Mouse (Mus musculus) kidney, adult 18-20 months (tissue): ENCODE data around the gene Cap2.

Experiments used
- DNase-seq: peaks from one replicate; pipeline ENCODE4 v3.0.0; 2021

The Cap2 gene

DNA sequence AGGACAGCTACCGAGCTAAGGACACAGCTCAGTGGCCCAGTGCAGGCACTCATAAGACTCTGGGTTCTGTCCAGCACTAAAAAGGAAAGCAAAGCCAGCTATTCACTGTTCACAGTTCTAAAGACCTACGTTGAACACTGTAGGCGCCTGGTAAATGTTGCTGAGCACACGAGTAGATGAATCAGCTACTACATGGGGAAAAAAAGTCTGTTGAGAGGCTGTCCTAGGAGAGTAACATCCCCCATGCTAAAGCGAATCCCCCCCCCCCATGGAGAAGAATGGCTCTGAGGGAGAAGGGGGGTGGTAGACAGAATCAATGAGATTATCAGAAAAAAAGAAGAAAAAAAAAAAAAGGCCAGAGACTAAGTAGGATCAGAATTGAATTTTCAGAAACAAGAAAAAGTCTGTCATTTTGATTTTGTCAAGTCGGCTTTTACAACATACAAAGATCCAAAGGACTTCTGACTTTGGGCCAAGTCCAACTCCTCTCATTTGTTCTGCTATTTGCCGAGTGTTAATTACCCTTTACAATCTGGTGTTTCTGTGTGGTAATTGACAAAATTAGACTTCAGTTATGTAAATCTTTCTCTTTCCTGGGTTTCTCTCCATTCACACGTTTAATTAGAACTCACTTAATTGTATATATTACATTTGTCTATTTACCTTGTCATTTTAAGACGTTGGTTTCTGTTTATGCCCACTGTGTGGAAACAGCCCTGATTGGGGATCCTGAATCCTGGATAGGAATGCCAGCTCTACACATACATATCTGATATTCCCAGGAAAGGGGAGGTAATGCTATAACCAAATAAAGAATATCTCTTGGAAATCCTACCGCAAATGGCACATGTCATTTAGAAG, 139.2 kb downstream of the Cap2 start:
- DNase-seq: no peak

DNA sequence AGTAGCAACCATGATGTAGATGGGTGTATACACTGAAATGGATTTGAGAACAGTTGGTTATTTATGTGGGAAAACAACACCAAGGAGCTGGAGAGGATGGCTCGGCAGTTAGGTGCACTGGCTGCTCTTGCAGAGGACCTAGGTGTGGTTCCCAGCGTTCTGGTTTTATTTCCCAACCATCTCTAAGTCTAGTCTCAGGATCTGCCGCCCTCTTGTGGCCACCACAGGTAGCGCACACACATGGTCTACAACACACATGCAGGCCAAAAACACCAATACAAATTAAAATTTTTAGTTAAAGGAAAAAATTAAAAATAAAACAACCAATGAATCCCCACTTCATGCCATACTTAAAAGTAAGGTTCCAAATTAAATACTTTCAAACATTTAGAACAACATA, 140.7 kb downstream of the Cap2 start:
- DNase-seq: no peak

DNA sequence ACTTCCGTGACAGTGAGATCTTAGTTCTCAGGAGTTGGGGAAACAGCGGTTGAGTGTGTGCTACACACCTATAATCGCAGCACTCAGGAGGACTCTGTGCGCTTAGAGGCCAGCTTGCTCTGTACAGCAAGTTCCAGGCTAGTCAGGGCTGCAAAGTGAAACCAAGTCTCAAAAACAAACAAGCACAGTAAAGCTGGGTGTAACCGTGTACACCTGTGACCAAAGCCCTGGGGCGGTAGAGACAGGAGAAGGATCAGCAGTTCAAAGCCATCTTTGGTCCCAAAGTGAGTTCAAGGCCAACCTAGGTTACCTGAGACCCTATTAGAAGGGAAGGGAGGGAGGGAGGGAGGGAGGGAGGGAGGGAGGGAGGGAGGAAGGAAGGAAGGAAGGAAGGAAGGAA, 142.5 kb downstream of the Cap2 start:
- DNase-seq: no peak

DNA sequence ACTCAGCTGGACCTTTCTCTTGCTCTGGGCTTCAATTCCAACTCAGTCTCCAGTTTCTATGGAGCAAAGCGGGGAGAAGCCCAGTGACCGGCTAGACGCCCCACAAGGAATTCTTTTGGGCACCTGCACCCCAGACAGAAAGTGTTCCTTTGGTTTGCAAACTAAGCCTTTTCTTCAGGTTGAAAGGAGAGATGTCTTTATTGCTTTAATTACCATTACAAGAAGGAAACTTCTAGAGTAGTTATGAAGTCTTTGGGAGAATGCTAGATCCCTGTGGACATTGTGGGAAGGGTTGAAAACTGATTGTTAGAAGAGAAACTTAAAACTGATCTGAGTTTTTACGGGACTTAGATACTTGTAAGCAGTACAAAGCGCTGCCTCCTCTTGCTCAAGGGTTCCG, 143.8 kb downstream of the Cap2 start:
- DNase-seq: no peak

DNA sequence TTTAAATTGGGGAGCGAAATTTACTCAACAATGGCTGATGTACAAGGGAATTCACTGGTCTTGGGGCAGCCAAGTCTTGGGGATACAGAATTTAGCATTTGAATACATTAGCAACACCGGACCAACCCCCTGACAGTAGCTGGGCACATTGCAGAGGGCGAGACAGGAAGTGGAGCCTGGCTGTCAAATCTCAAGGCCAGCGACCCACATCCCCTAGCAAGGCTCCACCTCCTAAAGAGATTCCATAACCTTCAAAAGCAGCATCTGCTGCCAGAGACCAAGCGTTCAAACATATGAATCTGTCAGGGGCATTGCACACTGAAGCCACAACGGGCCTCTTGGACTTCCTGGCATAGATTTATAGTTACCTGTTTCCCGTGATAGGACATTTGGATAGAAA, 150.2 kb downstream of the Cap2 start:
- no peak for DNase-seq

DNA sequence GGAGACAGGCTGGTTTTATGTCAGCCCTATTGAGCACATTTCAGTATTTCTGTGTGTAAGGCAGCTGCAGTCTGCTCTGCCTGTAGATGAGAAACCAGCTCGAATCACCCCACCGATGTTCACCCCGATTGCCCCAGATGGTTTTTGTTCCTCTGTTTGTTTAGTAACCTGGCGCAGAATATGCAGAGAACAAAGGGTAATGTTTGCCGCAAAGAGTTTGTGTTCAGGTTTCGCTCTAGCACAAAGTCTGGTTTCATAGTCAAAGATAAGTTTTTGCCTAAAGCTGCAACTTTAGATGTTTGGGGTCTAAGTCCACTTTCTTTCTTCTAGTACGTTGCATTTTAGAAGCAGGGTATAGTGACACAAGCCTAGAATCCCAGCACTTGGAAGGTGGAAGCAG, 151.0 kb downstream of the Cap2 start:
- no peak for DNase-seq

DNA sequence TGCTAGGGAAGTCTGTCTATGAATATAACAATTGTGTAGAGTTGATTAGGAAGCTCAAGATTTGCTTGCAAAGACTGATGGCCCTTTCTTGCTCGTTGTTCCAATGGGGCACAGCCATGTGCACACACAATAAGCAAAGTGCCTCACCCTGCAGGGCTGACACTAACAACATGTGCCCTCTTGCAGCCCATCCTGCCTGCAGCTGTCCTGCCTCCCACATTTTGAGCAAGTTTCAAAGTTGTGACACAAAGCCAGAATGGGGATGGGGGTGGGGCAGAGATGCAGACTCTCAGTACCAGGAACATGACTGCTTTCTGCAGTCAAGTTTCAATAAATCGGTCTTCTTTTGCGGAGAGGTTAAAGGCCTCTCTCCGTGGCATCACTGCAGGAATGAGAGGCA, 152.0 kb downstream of the Cap2 start:
- DNase-seq: no peak

DNA sequence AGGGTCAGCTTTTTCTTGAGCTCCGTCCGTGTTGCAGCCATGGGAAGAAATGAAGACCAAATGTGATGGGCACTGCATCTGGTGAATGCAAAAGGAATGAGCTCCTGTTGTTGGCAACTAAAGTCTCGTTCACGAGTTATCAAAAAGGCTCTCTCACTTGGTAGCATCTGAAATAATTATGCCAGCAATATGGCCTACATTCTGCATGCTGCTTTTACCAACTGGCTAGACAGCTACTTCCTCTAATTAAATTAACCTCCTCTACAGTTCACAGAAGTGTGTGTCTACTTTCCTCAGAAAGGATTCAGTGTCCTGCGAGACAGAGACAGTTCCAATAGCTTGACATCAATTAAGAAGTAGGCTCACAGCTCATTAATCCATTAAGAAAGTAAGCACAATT, 152.9 kb downstream of the Cap2 start:
- no peak for DNase-seq

DNA sequence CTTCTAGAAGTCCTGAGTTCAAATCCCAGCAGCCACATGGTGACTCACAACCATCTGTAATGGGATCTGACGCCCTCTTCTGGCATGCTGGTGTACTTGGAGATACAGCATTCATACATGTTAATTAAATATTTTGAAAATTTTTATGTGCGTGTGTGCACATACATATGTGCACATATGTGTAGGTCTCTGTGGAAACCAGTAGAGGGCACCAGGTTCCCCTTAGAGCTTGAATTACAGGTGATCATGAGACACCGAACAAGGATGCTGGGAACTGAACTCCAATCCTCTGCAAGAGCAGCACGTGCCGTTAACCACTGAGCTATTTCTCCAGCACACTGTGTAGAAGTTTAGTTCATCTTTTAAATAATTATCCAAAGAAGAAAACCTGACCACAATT, 157.6 kb downstream of the Cap2 start:
- DNase-seq: no peak

DNA sequence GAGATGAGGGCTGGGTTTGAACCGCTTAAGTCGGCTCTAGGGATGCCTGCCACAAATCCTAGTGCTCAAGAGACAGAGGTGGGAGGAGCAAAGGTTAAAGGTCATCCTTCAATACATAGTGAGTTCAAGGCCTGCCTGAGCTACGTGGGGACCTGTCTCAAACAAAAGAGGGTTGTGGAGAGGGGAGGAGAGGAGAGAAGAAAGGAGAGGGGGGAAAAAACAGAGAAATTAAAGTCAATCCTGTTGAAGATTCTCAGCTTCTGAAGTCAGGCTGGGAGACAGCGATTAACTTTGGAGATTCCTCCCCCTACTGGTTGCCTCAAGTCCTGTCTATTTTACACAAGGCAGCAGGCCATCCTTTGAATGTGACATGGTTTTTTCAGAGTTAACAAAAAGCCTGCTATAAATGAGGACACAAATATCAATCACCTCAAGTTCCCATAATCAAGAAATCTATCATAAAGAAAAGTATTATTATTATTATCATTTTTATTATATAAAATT, 161.9 kb downstream of the Cap2 start:
- DNase-seq: no peak

DNA sequence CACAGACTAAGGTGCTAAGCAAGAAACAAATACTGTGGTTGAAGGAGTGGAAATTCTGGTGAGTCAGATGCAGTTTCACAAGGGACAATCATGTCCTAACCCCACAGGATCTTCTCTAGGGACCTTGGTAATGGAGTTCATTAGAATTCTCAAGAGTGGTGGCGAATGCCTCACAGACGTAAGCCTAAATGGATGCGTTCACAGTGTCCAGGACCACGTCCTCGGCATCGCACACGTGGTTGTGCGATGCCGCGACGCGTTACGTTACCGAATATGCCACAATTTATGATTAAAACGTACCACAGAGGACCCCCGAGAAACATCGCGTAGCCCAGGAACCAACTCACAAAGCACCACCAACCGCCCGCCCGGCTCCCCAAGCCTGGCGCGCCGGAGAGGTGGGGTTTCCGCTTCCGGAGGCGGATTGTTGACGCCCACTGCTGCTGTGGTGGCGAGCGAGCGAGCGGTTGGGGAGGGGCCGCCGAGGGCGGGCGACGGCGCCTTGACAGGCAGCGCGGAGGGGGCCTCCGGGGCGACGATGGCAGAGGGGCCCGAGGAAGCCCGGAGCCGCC, 167.5 kb downstream of the Cap2 start, which contains the start of gene Fam8a1:
Gene Fam8a1, plus strand, starts transcription at position 475 of the 572 bp plus-strand sequence.
- DNase-seq: peak; percentile 95

DNA sequence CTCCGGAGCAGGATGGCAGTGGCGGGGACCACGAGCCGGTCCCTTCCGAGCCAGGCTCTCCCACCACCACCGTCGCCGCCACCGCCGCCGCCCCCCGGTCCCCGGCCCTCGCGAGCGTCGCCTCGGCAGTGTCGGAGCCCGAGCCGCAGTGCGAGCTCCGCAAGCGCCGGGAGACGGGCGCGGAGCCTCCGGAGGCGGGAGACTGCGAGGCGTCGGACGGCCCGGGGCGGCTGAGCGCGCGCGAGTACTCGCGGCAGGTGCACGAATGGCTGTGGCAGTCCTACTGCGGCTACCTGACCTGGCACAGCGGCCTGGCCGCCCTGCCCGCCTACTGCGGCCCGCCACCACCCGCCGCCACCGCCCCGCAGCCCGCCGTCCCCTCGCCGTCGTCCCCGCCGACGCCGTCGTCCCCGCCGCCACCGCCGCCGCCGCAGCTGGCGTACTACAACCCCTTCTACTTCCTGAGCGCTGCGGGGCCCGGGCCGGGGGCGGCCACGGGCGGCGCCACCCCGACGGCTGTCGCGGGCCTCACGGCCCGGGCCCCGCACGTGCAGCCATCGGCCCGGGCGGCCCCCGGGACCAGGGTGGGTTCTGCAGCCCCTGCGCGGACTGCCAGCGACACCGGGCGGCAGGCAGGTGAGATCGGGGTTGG, 168.1 kb downstream of the Cap2 start:
- DNase-seq: no peak

DNA sequence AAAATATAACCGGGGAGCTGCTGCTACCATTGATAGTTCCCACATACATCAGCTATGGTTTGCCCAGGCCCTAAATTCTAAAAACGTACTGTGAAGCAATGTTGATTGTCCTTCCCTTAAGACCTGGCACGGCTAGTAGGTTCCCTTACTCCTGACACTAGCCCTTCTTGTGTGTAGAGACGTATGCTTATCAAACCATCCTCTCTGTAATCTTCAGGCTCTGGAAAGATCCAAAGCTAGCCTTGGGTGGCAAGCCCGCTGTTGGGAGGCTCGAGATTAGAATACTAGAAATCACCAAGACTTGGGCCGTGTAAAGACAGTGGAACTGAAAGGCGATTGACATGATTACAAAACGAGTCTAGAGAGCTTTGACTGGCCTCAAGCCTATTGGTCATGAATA, 168.9 kb downstream of the Cap2 start:
- no peak for DNase-seq

DNA sequence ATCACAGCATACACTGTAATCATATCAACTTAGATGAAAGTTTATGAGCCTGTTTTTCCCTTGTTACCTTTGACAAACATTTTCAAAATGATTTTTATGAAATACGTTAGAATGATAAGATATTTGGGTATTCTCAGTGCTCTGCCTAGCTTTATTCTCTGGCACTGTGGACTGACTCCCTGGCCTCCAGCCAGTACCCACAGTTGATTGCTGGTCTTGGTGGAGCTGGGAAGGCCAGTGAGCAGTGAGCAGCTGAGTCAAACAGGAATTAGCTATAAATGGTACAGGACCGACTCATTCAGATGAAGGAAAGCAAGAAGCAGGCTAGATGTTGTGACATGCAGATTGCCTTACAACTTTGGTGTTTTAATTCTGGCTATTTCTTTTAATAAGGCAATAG, 173.0 kb downstream of the Cap2 start:
- no peak for DNase-seq

DNA sequence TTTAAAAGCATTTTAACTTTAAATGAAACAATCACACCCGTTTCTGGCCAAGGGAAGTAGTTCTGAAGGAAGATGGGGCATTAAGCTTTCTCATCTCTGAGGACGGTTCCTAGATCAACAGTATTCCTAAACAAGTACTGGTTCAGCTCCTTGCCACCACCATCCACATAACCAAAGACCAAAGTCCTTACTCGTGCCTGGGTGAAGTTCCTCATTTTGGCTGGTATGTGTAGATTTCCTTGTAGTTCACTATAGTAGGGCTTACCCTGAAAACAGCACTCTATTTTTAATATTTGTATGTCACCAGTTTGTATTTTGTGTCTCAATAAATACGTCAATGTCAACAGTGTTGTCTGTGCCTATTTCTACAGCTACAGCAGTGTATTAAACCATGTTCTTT, 176.1 kb downstream of the Cap2 start:
- DNase-seq: no peak

DNA sequence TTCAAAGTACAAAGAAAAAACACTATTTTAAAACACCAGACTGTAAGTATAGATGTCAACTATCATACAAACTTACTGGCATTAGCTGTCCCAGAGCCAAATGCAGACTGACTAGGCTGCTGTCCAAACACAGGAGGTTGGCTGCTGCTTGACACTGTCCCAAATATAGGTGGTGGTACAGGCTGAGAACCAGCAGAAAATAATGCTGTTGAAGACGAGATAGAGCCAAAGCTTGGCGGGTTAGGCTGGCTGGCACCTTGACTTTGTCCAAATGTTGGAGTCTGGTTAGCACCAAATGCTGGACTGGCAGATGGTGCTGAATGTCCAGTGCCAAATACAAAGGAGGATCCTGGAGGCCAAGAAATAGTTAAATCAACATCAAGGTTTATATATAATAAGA, 181.3 kb downstream of the Cap2 start:
- DNase-seq: no peak

DNA sequence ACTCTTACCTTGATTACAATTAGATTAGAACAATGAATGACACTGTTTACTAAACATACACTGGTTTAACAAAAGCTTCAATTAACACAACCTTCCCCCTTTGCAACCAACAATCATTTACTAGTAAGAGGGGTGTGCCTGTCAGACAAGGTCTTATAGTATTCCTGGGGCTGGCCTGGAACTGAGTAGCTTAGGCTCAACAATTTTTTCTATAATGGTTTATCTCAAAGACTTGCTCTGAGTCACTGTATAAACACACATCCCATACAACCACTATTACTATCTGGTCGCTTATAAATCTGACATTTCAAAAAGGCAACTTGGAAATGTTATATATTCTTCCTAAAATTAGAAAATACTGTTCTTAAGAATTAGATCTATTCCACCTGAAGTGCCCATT, 181.7 kb downstream of the Cap2 start:
- no peak for DNase-seq

DNA sequence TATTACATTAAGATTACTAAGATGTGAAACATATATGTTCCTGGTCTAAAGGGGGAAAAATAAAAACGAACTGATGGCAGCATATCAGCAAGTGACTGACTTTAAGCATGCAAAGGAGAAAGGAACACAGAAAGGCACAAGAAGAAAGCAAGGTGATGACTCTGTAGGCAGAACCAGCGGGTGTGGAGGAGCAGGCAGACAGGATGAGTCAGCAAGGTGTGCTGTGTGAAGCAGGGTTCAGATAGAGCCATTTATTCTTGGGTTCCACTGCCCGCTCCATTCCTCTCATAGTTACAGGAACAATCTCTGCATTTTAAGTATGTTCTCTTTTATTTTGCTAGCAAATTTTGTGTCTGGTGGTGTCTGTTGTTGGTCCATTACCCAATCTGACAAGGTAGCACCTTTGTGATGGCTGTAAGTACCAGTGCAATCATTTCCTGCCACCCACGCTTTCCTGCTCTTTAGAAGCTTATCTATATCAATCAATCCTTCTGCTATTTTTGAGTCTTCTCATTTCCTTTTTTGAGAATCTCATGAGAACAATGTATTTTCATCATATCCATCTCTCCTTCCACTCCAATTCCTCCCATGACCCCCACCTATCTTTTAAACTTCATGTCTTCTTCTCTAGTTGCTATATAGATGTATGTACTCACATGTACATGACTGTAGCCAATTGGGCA, 189.1 kb downstream of the Cap2 start:
- DNase-seq: no peak

DNA sequence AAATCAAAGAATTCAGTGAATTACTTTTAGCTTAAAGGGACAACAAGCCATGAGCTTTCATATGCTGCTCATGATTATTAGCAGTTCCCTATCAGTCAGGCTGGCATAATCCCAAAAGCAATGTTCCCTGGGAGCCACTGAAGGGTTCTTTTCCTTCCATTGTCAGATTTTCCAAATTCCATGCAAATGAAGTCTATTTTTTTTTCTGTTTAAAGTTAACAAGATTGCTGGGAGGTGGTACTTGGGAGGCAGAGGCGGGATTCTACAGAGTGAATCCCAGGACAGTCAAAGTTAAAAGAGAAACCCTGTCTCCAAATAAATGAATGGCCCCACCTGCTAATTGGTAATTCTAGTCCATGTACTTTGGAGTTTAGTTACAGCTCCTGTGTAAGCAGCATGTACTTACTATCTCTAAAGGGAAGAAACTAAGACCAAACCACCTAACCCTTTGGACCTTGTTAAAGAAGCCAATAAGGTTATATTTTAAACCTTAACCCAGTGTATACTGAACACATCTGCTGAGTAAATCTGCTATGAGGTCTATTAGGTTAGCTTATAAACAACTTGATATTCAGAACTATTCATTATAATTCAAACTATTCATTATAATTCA, 193.8 kb downstream of the Cap2 start:
- DNase-seq: peak; percentile 23

DNA sequence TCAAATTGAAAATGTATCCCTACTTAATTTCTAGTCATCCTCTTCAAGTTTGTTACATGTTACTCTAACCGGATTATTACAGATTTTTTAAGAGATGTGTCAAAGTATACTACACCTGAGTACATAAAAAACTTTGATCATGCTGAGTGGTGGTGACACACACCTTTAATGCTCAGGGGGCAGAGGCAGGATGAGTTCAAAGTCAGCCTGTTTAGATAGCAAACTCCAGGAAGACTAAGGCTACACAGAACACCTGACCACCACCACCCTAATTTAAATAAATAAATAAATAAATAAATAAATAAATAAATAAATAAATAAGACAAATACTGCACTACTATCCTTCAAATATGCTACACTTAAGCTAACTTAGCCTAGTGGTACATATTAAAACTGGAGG, 194.3 kb downstream of the Cap2 start:
- no peak for DNase-seq

DNA sequence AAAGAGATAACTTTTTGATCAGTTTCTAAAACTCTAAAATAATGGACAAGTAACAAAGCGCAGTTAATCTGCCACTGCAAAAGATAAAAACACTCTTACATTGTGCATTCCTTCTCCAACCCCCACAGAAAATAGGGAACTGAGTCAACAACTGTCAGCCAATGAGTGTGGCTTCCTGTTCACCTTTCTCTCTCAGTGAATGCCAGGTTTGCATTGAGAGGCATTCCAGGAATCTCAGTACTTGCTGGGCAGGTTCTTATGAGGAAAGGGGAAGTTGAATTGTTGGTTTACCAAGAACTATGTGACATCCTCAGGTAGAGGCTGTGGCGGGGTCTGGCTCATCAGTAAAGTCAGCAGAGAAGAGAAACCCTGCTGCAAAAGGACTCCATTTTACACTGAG, 195.1 kb downstream of the Cap2 start:
- DNase-seq: no peak

DNA sequence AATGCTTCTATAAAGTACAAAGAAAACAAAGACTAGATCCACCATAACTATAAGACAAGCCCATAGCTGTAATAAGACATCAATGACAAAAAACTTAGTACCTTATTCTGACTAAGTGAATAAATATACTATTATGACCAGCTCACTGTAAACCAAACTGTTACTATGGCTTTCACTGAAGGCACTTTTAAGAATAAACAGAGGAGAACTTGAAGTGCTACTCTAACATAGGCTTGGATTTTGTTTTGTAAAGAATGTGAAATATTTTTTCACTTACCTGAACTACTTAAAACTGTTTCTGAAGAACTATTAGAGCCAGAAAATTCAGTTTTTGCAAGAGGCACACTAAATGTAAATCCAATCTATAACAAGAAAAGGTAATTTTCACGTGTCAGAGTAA, 197.7 kb downstream of the Cap2 start:
- DNase-seq: no peak
